9 mouse cellular contexts compared by ENCODE assay signal in genomic region chr15:80050093-80050492, GRCm38 (mm10). TPM values are rescaled to one million over a fixed set of nuclear protein-coding genes. Genes with fewer than 3 reads are reported as not detected.
DNase-seq lines count a peak whose midpoint lies in the region; ATAC-seq and TF ChIP-seq lines count a peak whose summit lies in the region.
"Had no signal": no experiment of that assay in that cellular context is flagged by ENCODE, and none has a peak within 500 bp of the region (broad histone marks: within the 10 kb centered on the region; RNA-seq: fewer than 3 reads in every experiment).

No protein-coding gene starts in this region.

- 56% methylated on average over 4 of the region's 4 CpGs for WGBS in stomach, embryonic 15.5 days
- 63% methylated on average over 4 of the region's 4 CpGs for WGBS in stomach, postnatal 0 days

- DNase-seq in stomach, postnatal 0 days (ENCODE audit: low spot score), result no peak
- DNase-seq in heart, postnatal 25 days (ENCODE audit: low spot score), result peak; percentile 76
- DNase-seq in kidney, postnatal 4 days, result peak; percentile 45 to 65
- no peak for DNase-seq in spleen, adult 18-20 months
- no peak for DNase-seq in adipocyte (ENCODE audit: low spot score)
- no peak for DNase-seq in embryo, embryonic 10.5 days (ENCODE audit: low spot score)
- DNase-seq in cerebellum, postnatal 25 days, result no peak

- ATAC-seq in stomach, embryonic 15.5 days (ENCODE audit: insufficient read depth, low FRiP score, low read depth), result no peak
- no peak for ATAC-seq in stomach, postnatal 0 days (ENCODE audit: low FRiP score, low TSS enrichment)

- no peak for TF ChIP-seq EP300 in stomach, postnatal 0 days (optimal IDR thresholded peaks at IDR 0.05)

- no peaks in the 10 kb centered on the region for H3K9me3 ChIP-seq in stomach, embryonic 15.5 days
- H3K9me3 ChIP-seq in stomach, postnatal 0 days (ENCODE audit: control insufficient read depth, low read length), result no peaks in the 10 kb centered on the region

- peak overlapping the region; percentile 11; the same call in 1 of the 2 replicates for H3K27ac ChIP-seq in stomach, embryonic 15.5 days
- H3K27ac ChIP-seq in stomach, postnatal 0 days (replicated peaks), result no peak overlapping the region
- H3K27ac ChIP-seq: embryonic facial prominence, embryonic 13.5 days had no signal

- H3K4me1 ChIP-seq in stomach, embryonic 15.5 days, result peaks cover 15% of the 10 kb centered on the region
- no peaks in the 10 kb centered on the region for H3K4me1 ChIP-seq in stomach, postnatal 0 days (replicated peaks; ENCODE audit: control insufficient read depth, insufficient read depth)

- intact Hi-C loops in heart, postnatal 25 days (cut with DNase I), result loop anchor here (1.0 to 2.0 kb wide), 3 partner anchors 35 to 97 kb away; partner anchors contain the start of gene Pdgfb

- no peak overlapping the region for H3K4me2 ChIP-seq in stomach, embryonic 15.5 days
- no peak overlapping the region for H3K4me2 ChIP-seq in stomach, postnatal 0 days (replicated peaks; ENCODE audit: low read depth)
- H3K4me2 ChIP-seq: embryonic facial prominence, embryonic 13.5 days had no signal

- no peak overlapping the region for H3K4me3 ChIP-seq in stomach, embryonic 15.5 days (replicated peaks)
- no peak overlapping the region for H3K4me3 ChIP-seq in stomach, postnatal 0 days (ENCODE audit: low read depth, low read length)
- H3K4me3 ChIP-seq: embryonic facial prominence, embryonic 13.5 days had no signal

- no peaks in the 10 kb centered on the region for H3K36me3 ChIP-seq in stomach, embryonic 15.5 days
- no peaks in the 10 kb centered on the region for H3K36me3 ChIP-seq in stomach, postnatal 0 days (ENCODE audit: control insufficient read depth, insufficient read depth, low read length)
- H3K36me3 ChIP-seq: embryonic facial prominence, embryonic 13.5 days had no signal

- no peak overlapping the region for H3K9ac ChIP-seq in stomach, embryonic 15.5 days
- H3K9ac ChIP-seq in stomach, postnatal 0 days (ENCODE audit: low read length), result no peak overlapping the region
- H3K9ac ChIP-seq: embryonic facial prominence, embryonic 13.5 days had no signal

- no peaks in the 10 kb centered on the region for H3K27me3 ChIP-seq in stomach, embryonic 15.5 days (replicated peaks)
- H3K27me3 ChIP-seq in stomach, postnatal 0 days (ENCODE audit: control insufficient read depth, insufficient read depth, low read length), result no peaks in the 10 kb centered on the region
- H3K27me3 ChIP-seq: embryonic facial prominence, embryonic 13.5 days had no signal

- TF ChIP-seq CTCF in stomach, postnatal 0 days (IDR thresholded peaks at IDR 0.05; ENCODE audit: low read depth), result no peak

RNA-seq across cellular contexts. Expression of gene Pdgfb, which starts 35.3 kb away (rescaled TPM):
- 4.7 and 4.8 TPM in 2 replicates for polyA plus RNA-seq in stomach, embryonic 15.5 days (2015; fragmentation: Nextera tagmentation; extraction: Ambion mirVana)
- 3.1 and 3.6 TPM in 2 replicates for polyA plus RNA-seq in stomach, postnatal 0 days (2015; fragmentation: Nextera tagmentation; extraction: Ambion mirVana)
- total RNA-seq in heart, postnatal 25 days (2021), result 10 to 100 TPM; 24.5 to 33.8 TPM

RNA-seq across cellular contexts. Expression of gene Syngr1, which starts 41.0 kb away (rescaled TPM):
- polyA plus RNA-seq in stomach, embryonic 15.5 days (2015; fragmentation: Nextera tagmentation; extraction: Ambion mirVana), result 32.8 and 34.7 TPM in 2 replicates
- 53.7 TPM in 2 replicates for polyA plus RNA-seq in stomach, postnatal 0 days (2015; fragmentation: Nextera tagmentation; extraction: Ambion mirVana)
- 10 to 100 TPM; 77.5 to 92.2 TPM for total RNA-seq in heart, postnatal 25 days (2021)

RNA-seq across cellular contexts. Expression of gene Rpl3, which starts 41.6 kb away (rescaled TPM):
- 883 and 1,069 TPM in 2 replicates for polyA plus RNA-seq in stomach, embryonic 15.5 days (2015; fragmentation: Nextera tagmentation; extraction: Ambion mirVana)
- polyA plus RNA-seq in stomach, postnatal 0 days (2015; fragmentation: Nextera tagmentation; extraction: Ambion mirVana), result 706 and 736 TPM in 2 replicates
- 100 to 1,000 TPM; 154 to 183 TPM for total RNA-seq in heart, postnatal 25 days (2021)

Comparison
In these comparisons a context has a peak if more than half of its experiments do, and no peak if none do; other contexts are left out.
1. DNase-seq: peak in heart, postnatal 25 days (single experiment) and kidney, postnatal 4 days (2 of 2); none in stomach, postnatal 0 days (single experiment), spleen, adult 18-20 months (0 of 2), adipocyte (single experiment), embryo, embryonic 10.5 days (single experiment) and cerebellum, postnatal 25 days (0 of 2).